Mouse (Mus musculus): Measurements from ENCODE around the gene Nup50.

GRCm38 (mm10) chr15:84965575-84966360 lies 42.6 kb downstream of the Nup50 start:
- TF ChIP-seq CTCF (IDR thresholded peaks at IDR 0.05; ENCODE audit: borderline replicate concordance, insufficient read depth, low read depth, low read length) = no peak
- no peak for TF ChIP-seq POLR2A (IDR thresholded peaks at IDR 0.05; ENCODE audit: borderline replicate concordance, insufficient read depth, low read length)
